Mouse (Mus musculus) forebrain, embryonic 14.5 days (tissue): Measurements from ENCODE around the gene Utrn. TPM values are rescaled to one million over a fixed set of nuclear protein-coding genes. Genes with fewer than 3 reads are reported as not detected.
A peak's percentile ranks its signal among the peaks of the same experiment; 100 is the strongest.

Experiments used
- ATAC-seq: fragments of 200-750 bp; cut with Nextera tagmentation; 2 replicates; pipeline ENCODE4 v1.8.0; 2017; ENCODE audit warnings: mild to moderate bottlenecking, moderate library complexity
- DNase-seq: peaks from one replicate; pipeline ENCODE4 v3.0.0-alpha.2; 2015; ENCODE audit warnings: low spot score
- H3K27ac ChIP-seq: fragments of 300-500 bp; sonication (generic); 2 replicates; pipeline ENCODE4 v1.5.1; 2014; ENCODE audit warnings: low read depth, mild to moderate bottlenecking, control low read depth, low read length, moderate library complexity
- H3K27me3 ChIP-seq: fragments of 300-500 bp; sonication (generic); replicated peaks from 2 replicates; pipeline ENCODE4 v1.6.1; 2014; ENCODE audit warnings: low read length, control low read depth, mixed read lengths; ENCODE audit not compliant: control insufficient read depth, insufficient read depth
- H3K36me3 ChIP-seq: fragments of 300-500 bp; sonication (generic); 2 replicates; pipeline ENCODE4 v1.6.1; 2014; ENCODE audit warnings: low read length, control low read depth; ENCODE audit not compliant: control insufficient read depth, insufficient read depth
- H3K4me1 ChIP-seq: fragments of 300-500 bp; sonication (generic); 2 replicates; pipeline ENCODE4 v1.6.1; 2014; ENCODE audit warnings: antibody characterized with exemption, low read length, control low read depth; ENCODE audit not compliant: control insufficient read depth, insufficient read depth
- H3K4me2 ChIP-seq: fragments of 300-500 bp; sonication (generic); 2 replicates; pipeline ENCODE4 v1.6.1; 2014; ENCODE audit warnings: mild to moderate bottlenecking, control low read depth, low read length
- H3K4me3 ChIP-seq: fragments of 300-500 bp; sonication (generic); 2 replicates; pipeline ENCODE4 v1.5.1; 2014; ENCODE audit warnings: low read depth, low read length, control low read depth
- H3K9ac ChIP-seq: fragments of 300-500 bp; sonication (generic); 2 replicates; pipeline ENCODE4 v1.6.1; 2014; ENCODE audit warnings: mild to moderate bottlenecking, low read length, control low read depth, moderate library complexity
- H3K9me3 ChIP-seq: fragments of 300-500 bp; sonication (generic); replicated peaks from 2 replicates; pipeline ENCODE4 v1.6.1; 2016; ENCODE audit warnings: low read length, control low read depth, mixed read lengths; ENCODE audit not compliant: control insufficient read depth
- WGBS: fragments of 180-500 bp; shearing (Covaris S2); extraction: QIAGEN DNeasy Blood & Tissue Kit; methylation state at CpG from one replicate; pipeline ENCODE4 v1.1.7; 2014; 5-methylcytosine and 5-hydroxymethylcytosine counted together
- polyA plus RNA-seq: library from polyadenylated mRNA; unstranded; fragments of >200 nt; fragmentation: Nextera tagmentation; extraction: Ambion mirVana; gene quantifications from 2 replicates; pipeline ENCODE4 v1.2.1, GENCODE M21; 2014

The Utrn gene
- polyA plus RNA-seq, 1 experiment from 2014 or later, result 7.2 TPM

DNA sequence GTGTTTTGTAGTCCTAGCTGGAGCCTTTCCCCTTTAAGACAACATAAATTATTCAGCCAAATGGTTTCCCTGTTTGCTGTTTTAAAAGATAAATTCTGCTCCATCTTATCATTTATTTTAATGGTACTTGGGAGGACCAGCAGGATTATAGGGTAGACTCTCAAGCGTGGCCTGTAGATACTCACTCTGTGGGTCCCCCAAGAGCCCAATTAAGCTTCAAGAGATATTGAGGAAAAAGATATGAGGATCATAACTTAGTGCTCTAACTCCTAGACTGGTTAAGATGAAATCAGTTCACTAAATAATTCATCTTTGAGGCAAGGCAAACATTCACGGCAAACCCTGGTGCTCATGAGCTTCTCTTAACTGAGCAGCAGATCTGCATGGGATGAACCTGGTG lies 493.1 kb downstream of the Utrn start:
- Histone ChIP-seq H3K27ac (no peak overlapping the region), H3K4me1 (no peaks in the 10 kb centered on the region), H3K4me3 (no peak overlapping the region), H3K9ac (no peak overlapping the region), H3K4me2 (no peak overlapping the region), H3K36me3 (no peaks in the 10 kb centered on the region), H3K9me3 (no peaks in the 10 kb centered on the region), H3K27me3 (no peaks in the 10 kb centered on the region)
- DNase-seq (no peak), ATAC-seq (no peak)
- WGBS, result 92% methylated on average over 2 of the region's 2 CpGs

DNA sequence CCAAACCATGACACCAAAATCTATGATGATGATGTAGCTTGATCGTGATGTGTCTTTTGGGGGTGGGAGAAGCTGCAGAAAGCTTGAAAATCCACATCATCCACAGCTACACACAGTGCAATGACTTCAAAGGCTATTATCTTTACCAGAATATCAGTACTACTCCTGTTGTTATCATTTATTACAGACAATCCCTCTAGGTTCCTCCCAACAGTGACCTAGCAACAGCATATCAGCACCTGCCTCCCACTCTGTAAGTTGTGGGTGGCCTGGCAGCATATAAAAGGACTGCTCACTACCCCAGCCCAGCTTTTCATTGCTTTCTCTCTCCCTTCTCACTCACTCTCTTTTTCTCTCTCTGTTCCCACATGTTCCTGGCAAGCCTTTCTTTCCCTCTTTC lies 494.4 kb downstream of the Utrn start:
- Histone ChIP-seq H3K4me3 (no peak overlapping the region), H3K27ac (no peak overlapping the region), H3K27me3 (no peaks in the 10 kb centered on the region), H3K4me1 (no peaks in the 10 kb centered on the region), H3K36me3 (no peaks in the 10 kb centered on the region), H3K9ac (no peak overlapping the region), H3K4me2 (no peak overlapping the region), H3K9me3 (no peaks in the 10 kb centered on the region)
- WGBS, result 89% methylated on average over 1 of the region's 1 CpGs
- no peak for ATAC-seq
- no peak for DNase-seq

DNA sequence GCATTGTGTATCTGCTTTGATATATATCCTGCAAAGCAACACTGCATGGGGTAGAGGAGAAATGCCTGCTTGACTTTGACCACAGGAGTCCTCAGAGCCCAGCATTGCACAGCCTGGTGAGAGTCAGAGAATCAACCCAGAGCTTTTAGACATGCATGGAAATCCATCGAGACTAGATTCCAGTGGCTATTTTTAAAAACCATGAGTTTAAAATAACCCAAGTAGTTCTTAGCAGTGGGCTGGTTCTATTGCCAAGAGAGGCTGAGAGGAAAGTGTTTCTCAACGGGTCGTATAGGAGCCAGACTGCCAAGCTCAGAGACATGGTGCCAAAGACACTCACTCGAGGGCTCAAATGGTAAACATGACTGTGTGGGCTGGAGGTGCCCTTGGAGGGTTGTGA lies 514.6 kb downstream of the Utrn start:
- no peaks in the 10 kb centered on the region for H3K9me3 ChIP-seq
- 87% methylated on average over 4 of the region's 4 CpGs for WGBS
- DNase-seq (no peak), ATAC-seq (no peak)
- no peak overlapping the region for H3K4me2 ChIP-seq
- H3K36me3 ChIP-seq, result no peaks in the 10 kb centered on the region
- no peaks in the 10 kb centered on the region for H3K27me3 ChIP-seq
- no peak overlapping the region for H3K4me3 ChIP-seq
- no peaks in the 10 kb centered on the region for H3K4me1 ChIP-seq
- no peak overlapping the region for H3K9ac ChIP-seq
- no peak overlapping the region for H3K27ac ChIP-seq

DNA sequence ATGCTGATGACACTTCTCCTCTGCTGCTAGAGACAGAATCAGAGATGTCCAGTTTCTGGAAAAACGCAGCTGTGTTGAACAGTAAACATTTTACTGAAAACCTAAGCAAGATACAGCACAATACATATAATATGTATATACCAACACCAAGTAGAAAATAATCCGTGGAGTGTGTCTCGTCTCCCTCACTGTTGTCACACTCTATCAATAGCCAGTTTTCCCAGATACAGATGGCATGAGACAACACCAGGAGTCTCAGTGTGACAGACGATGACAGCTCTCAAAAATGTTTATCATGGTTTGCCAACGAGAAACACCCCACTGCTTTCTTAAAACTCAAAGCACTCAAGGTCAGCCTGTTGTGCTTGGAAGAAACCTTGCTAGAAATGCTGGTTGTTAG lies 515.1 kb downstream of the Utrn start:
- Histone ChIP-seq H3K27ac (no peak overlapping the region), H3K4me1 (no peaks in the 10 kb centered on the region), H3K4me3 (no peak overlapping the region), H3K27me3 (no peaks in the 10 kb centered on the region), H3K9me3 (no peaks in the 10 kb centered on the region), H3K9ac (no peak overlapping the region), H3K36me3 (no peaks in the 10 kb centered on the region), H3K4me2 (no peak overlapping the region)
- no peak for DNase-seq
- 81% methylated on average over 5 of the region's 5 CpGs for WGBS
- ATAC-seq, result no peak

DNA sequence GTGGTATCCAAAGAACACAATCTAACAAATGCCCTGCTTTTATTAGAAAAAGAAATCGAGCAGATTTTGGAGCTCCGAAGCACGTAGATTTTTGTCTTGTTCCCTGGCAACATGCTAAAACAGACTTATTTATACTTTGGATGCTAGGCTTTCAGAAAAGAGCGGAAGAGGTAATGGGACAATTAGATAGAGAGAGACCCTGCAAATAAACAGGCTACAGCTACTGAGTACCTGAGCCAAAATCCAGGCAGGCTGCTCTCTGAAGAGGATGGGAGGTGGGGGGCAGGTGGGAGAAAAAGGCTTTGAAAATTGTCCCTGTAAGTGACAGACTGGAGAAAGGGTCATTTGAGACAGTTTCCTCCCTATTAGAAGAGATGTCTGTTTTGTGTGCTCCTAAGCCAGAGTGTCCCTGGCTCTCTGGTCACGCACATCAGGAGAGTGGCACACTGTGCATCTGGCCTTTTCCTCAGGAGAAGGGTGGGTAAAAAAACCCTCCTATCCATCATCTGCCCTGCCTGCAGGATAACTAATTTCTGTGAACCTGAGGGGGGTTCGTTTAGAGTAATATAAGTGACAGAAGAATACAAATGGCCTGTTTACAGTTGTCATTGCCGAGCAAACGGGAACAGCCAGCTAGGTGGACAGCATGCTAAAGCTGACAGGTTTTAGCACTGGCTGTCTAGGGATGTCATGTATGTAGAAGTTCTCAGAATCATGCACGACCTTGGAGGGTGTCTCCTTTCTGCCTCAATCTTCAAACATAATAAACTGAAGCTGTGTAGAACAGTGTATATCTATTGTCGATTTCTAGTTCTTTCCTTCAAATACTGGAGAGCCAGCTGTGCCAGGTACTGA lies 529.2 kb downstream of the Utrn start:
- ATAC-seq, result peak; percentile 34; the same call in 1 of the 2 replicates
- H3K27me3 ChIP-seq, result no peaks in the 10 kb centered on the region
- H3K36me3 ChIP-seq, result no peaks in the 10 kb centered on the region
- H3K4me2 ChIP-seq, result no peak overlapping the region
- no peak overlapping the region for H3K27ac ChIP-seq
- no peaks in the 10 kb centered on the region for H3K9me3 ChIP-seq
- H3K9ac ChIP-seq, result no peak overlapping the region
- no peak for DNase-seq
- 0 out of 2 replicates have a peak, but pooled peaks cover 4% of the 10 kb centered on the region for H3K4me1 ChIP-seq
- 69% methylated on average over 10 of the region's 10 CpGs for WGBS
- no peak overlapping the region for H3K4me3 ChIP-seq

DNA sequence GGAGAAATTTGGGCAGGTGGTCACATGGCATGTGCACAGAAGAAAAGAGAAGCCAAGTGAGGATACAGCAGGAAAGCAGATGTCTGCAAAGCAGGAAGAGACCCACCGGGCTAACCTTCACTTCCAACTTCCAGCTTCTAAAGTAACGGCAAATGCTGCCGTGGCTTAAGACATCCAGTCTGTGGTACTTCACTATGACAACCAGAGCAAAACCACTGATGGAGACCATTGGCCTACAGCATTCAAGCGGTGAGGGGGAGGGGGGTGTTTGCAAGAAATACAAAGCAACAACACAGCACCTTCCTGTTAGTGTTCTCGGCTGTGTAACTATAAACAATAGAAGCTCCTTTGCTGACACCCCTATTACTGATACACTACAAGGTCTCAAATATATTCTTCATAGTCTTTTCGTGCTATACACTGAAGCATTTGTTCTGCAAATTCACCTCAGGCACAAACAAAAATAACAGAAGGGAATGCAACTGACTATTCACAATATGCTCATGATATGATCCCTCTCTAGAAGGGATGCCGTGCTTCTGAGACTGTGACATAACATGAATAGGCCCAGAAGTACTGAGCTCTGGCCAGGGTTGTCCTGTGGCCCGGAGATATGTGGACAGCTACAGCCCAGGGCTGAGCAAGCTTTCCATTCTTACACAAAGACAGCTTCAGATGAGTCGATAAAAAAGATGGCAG lies 530.0 kb downstream of the Utrn start:
- Histone ChIP-seq H3K4me3 (no peak overlapping the region), H3K4me1 (0 out of 2 replicates have a peak, but pooled peaks cover 4% of the 10 kb centered on the region), H3K4me2 (no peak overlapping the region), H3K27me3 (no peaks in the 10 kb centered on the region), H3K9ac (no peak overlapping the region), H3K9me3 (no peaks in the 10 kb centered on the region), H3K27ac (no peak overlapping the region), H3K36me3 (no peaks in the 10 kb centered on the region)
- WGBS, result 70% methylated on average over 9 of the region's 9 CpGs
- peak; percentile 61; the same call in 1 of the 2 replicates for ATAC-seq
- DNase-seq, result no peak

Other genes with a start within 250 kb of the Utrn start
- 0.93 and 0.98 TPM in 2 replicates for gene Stx11, start 94.9 kb upstream of the Utrn start, polyA plus RNA-seq
- 32.5 and 36.8 TPM in 2 replicates for gene Sf3b5, start 136.0 kb upstream of the Utrn start, polyA plus RNA-seq
- 46.7 and 54.9 TPM in 2 replicates for gene Plagl1, start 191.1 kb upstream of the Utrn start, polyA plus RNA-seq